Mouse (Mus musculus): ENCODE measurements around the gene Tomm40.

DNA sequence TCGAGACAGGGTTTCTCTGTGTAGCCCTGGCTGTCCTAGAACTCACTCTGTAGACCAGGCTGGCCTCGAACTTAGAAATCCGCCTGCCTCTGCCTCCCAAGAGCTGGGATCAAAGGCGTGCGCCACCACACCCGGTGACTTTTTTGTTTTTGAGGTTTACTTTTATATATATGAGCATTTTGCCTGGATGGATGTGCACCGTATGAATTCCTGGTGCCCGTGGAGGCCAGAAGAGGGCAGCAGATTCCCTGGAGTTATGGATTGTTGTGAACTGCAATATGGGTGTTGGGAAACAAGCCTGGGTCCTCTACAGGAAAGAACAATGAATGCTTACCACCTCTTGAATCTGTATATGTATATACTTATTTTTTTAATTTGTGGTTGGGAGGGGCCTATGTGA lies 37.4 kb upstream of the Tomm40 start:
- peak; percentile 34; the same call in 1 of the 2 replicates for TF ChIP-seq CTCF (IDR thresholded peaks at IDR 0.05; ENCODE audit: borderline replicate concordance, extremely low read depth, insufficient read depth, insufficient read length)
- no peak for TF ChIP-seq POLR2A (IDR thresholded peaks at IDR 0.05; ENCODE audit: borderline replicate concordance, extremely low read depth, insufficient read depth, insufficient read length, poor library complexity, severe bottlenecking)

Data from brain, embryonic 14.5 days (tissue).